Mouse (Mus musculus): ENCODE data around the gene Olfr417.
"Not testable (repeated sequence)": the region's sequence is repeated elsewhere in the genome, so short reads cannot be mapped to it uniquely, and the experiment has no call there.

Olfr417 gene

DNA sequence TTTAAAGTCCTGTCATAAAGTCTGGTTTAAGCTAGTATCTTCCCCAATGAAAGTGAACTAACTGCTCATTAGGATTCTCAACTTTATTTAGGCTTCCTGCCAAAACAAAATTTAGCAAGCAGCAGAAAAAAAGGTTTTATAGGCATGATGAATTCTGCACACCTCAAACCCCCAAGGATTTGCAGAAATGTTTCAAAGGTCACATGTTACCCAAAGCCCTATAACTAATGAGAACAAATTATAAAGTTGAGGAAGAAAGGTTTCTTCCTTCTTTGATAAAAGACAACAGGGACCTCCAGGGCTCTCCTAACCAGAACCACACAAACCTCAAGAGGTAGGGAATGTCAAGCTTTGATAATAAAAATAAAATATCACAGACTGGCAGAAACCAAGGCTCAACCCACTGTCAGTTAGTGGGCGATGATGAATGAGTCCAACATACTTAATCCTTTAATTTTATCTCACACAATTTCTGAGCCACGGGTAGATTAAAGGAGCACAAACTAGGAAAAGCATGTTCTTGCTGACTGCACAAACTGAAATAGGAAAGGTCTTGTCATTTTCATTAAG is at the start of gene Olfr417:
Gene Olfr417, plus strand, starts transcription at position 241 of the 570 bp plus-strand sequence.
- DNase-seq, result no peak

- no peak for DNase-seq
These were observed 47.6 kb upstream of the Olfr417 start for GRCm38 (mm10) chr1:174317308-174317707.

DNA sequence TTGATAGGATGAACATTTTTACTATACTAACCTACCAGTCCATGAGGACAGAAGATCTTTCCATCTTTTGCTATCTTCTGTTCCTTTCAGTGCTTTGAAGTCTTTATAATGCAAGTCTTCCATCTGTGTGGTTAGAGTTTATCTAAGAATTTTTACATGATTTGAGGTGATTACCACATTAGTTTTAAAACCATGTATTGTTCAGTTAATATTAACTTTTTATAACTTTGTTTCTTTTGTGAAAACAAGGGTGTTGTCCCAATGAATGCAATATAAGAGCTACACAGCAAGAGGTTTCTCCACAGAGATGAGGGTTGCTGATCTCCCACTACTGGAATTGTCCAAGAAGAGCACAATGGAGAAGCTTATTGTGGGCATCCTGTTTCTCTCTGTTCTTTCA is 34.7 kb upstream of the Olfr417 start, which contains the start of gene Mptx1:
Gene Mptx1, plus strand, starts transcription at position 301 of the 400 bp plus-strand sequence.
- DNase-seq, result no peak

GRCm38 (mm10) chr1:174353636-174354035 is 11.3 kb upstream of the Olfr417 start:
- not testable (repeated sequence) for DNase-seq

GRCm38 (mm10) chr1:174354640-174355039 is 10.3 kb upstream of the Olfr417 start:
- no peak for DNase-seq

DNA sequence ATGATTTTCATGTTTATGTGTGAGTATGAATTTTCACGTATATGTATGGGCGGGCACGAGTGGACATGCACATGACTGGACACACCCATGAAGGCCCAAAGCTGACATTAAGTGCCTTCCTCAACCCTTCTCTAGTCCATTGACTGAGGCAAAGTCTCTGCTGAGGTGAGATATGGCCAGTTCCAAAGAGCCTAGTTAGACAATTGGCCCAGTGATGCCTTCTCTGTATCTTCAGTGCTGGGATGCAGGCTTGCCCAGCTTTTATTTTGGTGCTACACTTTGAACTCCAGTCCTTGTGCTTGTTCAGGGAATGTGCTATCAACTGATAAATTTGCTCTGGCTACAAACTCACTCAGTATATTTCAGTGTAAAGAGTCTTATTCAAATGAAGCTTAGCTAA is 8.9 kb downstream of the Olfr417 start:
- DNase-seq, result no peak

GRCm38 (mm10) chr1:174390746-174391145 is 25.8 kb downstream of the Olfr417 start, which contains the start of gene Olfr248:
TSS of gene Olfr248 (plus strand) at chr1:174391046.
- DNase-seq, result no peak

DNA sequence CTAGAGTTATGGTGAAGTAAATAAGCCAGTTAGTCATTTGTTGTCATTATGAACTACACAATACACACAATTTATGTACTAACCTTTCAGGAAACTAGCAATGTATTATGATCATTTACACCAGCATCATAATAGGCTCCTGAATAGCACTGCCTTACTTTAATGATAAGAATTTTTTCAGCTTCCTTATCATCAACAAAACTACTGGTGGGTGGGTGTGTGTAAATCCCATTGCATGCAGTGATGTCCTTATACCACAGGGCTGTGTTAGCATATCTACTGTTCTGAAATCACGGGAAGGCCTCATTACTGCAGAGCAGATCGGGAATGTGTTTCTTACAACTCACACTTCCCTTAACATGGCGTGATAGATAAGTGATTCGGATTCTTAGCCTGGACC is 58.0 kb downstream of the Olfr417 start:
- DNase-seq, result no peak

- no peak for DNase-seq
These were observed 58.8 kb downstream of the Olfr417 start, which contains the start of gene Olfr414 for GRCm38 (mm10) chr1:174423764-174424163. TSS of gene Olfr414 (plus strand) at chr1:174424064.
